Mouse (Mus musculus): Measurements from ENCODE around the gene Ttll2.
"Not testable (repeated sequence)": the region's sequence is repeated elsewhere in the genome, so short reads cannot be mapped to it uniquely, and the experiment has no call there.

The Ttll2 gene

DNA sequence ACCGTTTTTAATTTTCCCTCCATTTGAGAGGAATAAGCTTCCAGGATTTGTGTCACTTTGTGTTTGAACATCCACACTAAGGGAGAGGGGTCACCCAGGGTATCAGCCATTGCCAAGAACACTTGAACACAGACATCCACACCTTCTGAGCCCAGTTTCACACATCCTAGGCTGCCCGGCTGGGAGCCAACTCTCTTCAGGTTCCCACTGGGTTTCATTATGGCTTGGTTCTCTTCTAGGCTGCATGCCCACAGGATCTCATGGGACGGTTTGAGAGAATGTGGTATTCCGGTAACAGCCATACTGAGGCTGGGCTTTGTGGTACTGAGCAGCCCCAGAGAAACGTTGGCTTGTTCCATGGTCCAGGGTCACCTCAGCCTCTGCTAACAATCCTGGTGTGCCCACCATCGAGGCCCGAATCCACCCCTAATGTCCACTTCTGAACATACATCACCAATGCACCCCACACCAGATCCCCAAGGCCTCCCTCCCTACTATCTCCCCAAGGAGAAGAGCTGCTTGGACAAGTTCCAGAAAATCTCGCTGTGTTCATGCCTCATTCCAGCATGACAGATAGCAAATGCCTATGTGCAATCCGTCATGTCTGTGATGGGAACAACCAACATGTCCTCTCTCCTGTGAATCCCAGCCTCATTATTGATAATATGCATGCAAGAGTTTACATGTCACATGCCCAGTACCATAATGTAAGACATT is 8.4 kb upstream of the Ttll2 start:
- not testable (repeated sequence) for DNase-seq (ENCODE audit: low spot score)

DNA sequence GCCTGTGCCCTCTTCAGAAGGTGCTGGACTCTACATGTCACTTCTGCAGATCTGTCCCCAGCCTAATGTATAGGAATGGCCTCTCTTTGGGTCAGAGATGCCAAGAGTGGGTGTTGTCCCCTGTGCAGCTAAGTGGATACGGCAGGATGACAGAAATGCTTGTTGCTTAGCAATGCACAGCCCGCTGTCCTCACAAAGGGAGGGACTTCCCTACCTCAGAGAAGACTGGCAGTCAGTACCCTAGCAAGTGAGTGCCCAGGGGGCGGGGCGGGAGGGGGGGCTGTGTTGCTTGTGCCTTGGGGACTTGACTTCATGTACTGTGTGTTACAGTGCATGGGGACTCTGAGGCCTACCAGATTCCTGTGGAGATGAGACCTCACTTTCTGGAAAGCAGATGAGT is 7.3 kb upstream of the Ttll2 start:
- not testable (repeated sequence) for DNase-seq (ENCODE audit: low spot score)

DNA sequence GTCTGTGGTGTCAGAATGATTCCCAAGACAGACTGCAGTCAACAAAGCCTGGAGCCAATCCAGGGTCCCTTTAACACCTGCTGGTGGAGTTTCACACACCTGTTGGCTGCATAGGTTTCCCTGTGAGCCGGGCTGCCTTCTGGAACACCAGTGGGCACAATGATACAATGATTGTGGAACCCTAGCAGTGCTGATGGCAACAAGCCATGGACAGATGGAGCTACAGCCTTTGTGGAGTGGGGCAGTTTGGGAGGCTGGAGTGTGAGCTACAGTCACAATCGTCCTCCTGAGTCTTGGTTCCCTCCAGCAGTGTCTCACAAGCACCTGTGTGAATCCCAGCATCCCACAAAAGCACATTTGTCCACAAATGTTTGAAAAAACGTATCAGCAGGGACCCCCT is 3.7 kb downstream of the Ttll2 start:
- not testable (repeated sequence) for DNase-seq (ENCODE audit: low spot score)

DNA sequence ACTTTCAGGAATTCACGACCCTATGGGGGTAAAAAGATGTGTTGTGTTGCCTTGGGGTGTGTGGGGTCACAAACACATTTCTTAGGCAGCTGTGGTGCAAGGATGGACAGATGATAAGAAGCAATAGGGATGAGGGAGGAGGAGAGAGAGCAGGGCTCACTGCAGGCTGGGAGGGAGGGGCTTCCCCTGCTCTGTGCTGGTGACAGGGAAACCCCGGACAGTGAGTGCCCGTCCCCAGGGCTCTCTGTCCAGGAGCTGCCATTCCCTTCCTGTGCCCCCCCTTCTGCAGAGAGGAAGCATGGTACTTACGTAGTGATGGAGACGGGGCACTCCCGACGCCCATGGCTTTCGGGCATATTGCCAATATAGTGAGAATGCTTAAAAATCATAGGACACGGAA is 15.1 kb downstream of the Ttll2 start:
- not testable (repeated sequence) for DNase-seq (ENCODE audit: low spot score)

- not testable (repeated sequence) for DNase-seq (ENCODE audit: low spot score)
These were observed 19.8 kb downstream of the Ttll2 start for GRCm38 (mm10) chr17:7332745-7333144.

- DNase-seq (ENCODE audit: low spot score): not testable (repeated sequence)
These were observed 26.1 kb downstream of the Ttll2 start for GRCm38 (mm10) chr17:7326415-7326814.

- DNase-seq (ENCODE audit: low spot score): not testable (repeated sequence)
These were observed 28.1 kb downstream of the Ttll2 start, which contains the start of gene Tcp10a for GRCm38 (mm10) chr17:7324346-7324745. Gene Tcp10a (plus strand): TSS chr17:7324646.

DNA sequence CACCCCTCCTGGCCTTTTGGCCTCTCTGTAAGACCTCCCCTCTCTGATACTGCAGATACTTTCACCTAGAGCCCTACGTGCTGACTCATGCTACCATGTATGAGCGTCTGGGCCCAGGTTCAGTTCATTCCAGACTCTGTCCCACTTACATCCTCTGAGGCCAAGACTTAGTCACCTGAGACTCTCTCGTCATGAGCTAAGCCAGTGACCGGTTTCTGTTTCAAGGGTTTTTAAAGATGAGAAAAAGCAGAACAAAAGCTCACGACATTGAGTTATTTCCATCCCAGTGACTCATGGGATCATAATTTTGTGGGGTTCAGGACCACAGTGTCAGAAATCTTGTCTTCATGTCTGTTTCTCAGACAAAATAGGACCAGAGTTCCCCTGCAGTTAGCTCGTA is 32.7 kb downstream of the Ttll2 start:
- not testable (repeated sequence) for DNase-seq (ENCODE audit: low spot score)

- peak; percentile 2 for DNase-seq (ENCODE audit: low spot score)
These were observed 36.7 kb downstream of the Ttll2 start for GRCm38 (mm10) chr17:7315693-7316382.

- DNase-seq (ENCODE audit: low spot score): not testable (repeated sequence)
These were observed 46.0 kb downstream of the Ttll2 start for GRCm38 (mm10) chr17:7306278-7307196.

All from spleen, adult 12 weeks (tissue).